Mouse (Mus musculus): Measurements from ENCODE around the gene Ngef.
"Not testable (repeated sequence)": the region's sequence is repeated elsewhere in the genome, so short reads cannot be mapped to it uniquely, and the experiment has no call there.

The Ngef gene

DNA sequence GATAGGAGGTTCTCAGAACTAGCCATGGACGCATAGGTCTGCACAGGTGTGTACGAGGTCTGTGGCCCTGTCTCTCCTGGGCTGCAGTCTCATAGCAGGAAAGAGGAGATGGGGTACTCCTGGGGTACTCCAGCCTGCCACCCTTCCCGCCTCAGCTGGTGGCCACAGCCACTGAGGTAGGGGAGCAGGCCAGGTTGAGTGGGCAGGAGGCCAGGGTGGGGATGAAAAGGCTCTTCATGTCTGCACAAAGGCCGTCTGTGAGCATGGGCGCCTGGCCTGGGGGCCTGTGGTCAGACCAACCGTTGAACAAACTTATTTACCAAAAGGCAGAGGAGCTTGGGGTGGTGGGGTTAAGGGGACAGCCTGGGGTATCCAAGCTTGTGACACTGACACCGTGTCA lies 101.8 kb downstream of the Ngef start:
- DNase-seq, result no peak

DNA sequence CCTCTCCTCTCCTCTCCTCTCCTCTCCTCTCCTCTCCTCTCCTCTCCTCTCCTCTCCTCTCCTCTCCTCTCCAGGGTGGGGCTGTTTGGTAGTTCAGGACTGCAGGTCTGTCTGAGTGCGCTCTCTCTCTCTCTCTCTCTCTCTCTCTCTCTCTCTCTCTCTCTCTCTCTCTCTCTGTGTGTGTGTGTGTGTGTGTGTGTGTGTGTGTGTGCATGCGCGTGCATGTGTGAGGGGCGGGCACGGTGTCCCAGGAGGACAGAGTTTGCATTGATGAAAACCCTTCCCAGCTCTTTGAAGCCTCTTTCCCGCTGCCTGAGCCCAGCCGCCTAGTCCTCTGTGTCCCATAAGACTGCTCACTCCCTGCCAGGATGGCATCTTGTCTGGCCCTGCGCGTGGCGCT lies 103.7 kb downstream of the Ngef start, which contains the start of gene Snorc:
TSS of gene Snorc (plus strand) at position 301 of the 400 bp plus-strand sequence.
- DNase-seq, result not testable (repeated sequence)

DNA sequence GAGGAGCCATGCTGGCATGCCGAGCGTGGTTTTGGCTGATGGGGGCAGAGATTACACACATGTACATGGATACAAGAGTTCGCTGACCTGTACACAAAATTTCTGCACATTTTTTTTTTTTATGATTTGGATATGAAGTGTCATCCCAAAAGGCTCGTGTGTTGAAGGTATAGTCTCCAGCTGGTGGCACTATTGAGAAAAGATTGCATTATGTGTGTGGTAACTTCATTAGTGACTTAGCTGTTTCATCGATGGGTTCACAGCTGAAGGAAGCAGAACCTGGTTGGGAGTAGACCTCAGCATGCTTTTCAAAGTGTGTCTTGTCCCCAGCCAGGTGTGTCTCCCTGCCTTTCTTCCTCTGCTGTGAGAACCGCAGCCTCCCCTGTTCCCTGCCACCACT lies 105.3 kb downstream of the Ngef start:
- DNase-seq, result peak in 1 of 2 experiments; percentile 46

DNA sequence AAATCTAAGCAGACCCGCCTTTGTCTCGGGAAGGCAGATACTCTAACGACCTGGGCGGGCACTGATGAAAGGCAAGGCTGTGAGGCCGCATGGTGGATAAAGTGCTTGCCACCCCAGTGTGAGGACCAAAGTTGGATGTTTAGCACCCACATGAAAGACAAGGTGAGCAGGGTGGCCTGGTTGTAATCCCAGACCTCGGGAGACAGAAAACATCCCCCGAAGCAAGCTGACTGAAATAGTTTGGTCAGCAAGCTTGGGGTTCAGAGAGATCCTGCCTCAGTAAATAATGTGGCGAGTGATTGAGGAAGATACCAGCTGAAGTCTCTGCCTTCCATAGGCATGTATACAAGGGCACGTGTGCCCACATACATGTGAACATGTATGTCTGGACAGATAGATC lies 106.2 kb downstream of the Ngef start:
- no peak for DNase-seq

DNA sequence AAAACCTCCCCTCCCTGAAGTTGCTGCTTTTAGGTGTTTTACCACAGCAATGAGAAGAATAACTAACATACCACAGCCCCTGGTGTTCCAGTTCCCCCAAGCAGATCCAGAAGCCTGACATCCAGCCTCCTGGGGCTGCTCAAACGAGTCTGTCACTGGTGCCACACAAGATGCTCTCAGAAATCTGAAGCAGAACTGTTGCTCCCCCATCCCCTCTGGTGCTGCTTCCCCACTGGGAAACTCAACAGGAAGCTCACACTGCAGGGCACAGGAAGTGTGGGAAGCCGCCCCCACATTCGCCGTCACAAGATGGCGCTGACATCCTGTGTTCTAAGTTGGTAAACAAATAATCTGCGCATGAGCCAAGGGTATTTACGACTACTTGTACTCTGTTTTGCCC lies 113.8 kb downstream of the Ngef start:
- not testable (repeated sequence) for DNase-seq

DNA sequence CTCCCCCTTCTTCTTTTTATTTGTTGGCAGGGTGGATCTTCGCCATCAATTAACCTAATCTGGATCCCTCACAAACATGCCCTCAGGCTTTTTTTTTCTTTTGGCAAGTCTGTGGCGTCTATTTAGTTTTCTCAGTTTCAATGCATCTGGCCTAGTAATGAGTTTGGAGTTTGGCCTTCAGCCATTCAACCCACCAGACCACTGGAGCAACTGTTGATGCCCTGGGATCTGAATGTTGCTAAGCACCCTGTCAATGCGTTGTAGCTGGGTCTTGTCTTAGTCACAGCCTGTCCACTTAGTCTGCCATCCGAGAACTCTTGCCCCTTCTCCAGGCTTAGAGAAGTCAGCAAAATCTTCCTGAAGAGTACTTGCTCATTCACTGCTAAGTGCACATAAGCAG lies 115.6 kb downstream of the Ngef start:
- DNase-seq, result no peak

DNA sequence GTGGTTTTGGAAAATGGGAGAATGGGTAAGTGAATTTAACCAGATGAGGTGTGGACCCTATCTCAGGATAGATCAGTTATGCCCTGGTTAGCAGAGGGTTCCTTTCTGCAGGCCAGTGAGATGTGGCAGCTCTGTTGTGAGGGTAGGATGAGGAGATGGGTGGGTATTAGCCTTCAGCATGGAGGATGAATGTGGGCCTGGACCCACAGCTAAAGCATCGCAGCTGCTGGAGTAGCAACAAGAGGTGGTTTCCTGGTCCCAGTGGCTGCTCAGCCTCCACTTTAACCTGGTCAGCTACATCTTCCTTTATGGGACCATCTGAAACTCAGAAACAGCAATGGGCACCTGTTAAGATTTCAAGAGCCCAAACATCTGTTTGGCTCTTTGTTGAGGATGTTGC lies 117.2 kb downstream of the Ngef start:
- no peak for DNase-seq

DNA sequence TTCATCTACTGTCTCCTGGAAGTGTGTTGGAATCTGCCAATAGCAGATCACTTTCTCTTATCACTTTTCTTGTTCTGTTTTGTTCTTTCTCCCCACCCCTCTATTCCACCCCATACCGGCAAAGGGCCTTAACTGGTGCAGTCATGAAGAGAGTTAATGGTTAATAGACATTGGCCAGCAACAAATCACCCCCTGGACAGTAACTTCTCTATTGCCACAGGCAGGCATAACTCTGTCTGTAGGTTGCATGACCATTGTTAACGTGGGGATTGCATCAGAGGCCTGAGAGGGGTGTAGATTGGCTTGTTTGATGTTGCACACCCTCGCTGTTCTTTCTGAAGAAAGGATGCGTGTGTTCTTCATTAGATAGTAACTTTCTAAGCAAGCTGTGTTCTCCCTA lies 124.2 kb downstream of the Ngef start:
- no peak for DNase-seq

DNA sequence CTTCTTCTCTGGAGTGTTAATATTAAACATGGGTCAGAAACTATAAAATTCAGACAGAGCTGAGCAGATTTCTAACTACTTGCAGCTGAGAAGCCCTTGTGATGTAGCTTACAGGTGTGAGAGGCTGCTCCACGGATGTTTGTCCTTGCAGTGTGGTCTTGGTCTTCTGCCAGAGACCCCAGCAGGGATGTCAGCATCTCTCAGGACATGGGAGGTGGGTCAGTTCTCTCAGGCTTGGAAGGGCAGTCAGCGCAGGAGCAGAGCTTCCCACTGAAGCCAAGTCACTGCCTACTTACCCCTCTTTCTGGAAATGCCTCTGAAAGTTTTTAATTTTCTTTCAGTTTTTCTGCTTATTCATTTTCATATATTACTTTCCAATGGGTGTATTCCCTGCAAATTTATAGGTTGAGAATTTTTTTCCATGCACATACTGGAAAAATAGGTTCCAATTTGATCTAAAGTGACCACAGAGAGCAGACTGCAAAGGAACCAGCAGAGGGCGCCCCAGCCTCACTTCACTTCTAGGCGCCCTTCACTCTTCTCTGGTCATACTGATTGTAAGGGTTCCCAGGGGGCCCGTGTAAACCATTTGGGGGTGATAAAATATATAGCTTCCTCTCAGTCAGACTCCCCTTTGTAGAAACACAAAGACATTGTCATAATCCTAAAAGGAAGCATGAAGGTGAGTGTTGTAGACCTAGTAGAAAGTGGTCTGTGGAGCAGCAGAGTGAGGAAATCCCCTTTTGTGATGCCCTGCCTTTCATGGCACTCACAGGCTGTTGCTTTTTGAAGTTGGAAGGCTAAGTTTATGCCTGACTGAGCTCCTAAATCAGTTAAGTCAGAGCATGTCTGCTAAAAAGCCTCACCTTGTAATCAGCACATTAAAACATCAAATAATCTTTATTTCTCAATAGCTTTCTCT lies 126.2 kb downstream of the Ngef start:
- peak; percentile 81 to 87 for DNase-seq

DNA sequence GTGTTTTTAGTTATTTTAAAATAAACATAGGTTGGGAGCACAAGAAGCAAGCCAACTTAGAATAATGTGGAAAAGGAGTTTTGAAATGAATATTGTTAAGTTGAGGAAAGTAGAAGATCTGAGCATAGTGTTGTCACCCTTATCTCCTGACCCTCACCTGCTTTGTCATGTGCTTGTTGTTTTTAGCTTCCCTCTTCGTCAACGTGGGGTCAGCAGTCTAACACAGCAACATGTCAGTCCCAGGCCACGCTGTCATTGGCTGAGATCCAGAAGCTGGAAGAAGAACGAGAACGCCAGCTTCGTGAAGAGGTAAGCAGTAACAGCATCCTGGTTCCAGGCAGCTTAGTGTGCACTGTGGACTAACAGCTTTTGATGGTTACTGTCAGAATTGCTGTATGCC lies 137.1 kb downstream of the Ngef start:
- no peak for DNase-seq

DNA sequence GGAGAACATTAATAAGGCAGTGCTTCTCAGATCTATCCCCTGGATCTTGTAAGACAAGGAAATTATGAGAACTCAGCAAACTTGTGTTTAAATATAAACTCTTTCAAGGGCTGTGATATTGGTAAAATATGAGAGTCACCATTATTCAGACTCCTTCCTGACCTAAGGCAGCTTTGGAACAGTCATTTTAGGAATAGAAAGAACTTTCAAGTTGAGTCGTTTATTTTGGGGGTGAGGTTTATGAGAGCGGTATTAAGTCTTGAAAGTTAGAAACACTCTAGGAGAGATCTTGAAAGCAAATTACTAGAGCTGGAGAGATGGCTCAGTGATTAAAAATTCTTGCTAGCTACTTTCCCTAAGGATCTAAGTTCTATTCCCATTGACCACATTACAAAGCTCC lies 138.5 kb downstream of the Ngef start:
- no peak for DNase-seq
